Mouse (Mus musculus) megakaryocyte, embryonic 14.5 days (primary cell): ENCODE results near the gene Snrpc.

Experiments used
- FLI1 ChIP-seq: IDR thresholded peaks from 2 replicates; pipeline ENCODE4 v1.6.1; 2012; ENCODE audit warnings: low read length, inconsistent platforms, mixed read lengths
- GATA1 ChIP-seq: IDR thresholded peaks from 3 replicates; pipeline ENCODE4 v1.6.1; 2012; ENCODE audit warnings: mixed read lengths, low read length, inconsistent platforms, borderline replicate concordance

DNA sequence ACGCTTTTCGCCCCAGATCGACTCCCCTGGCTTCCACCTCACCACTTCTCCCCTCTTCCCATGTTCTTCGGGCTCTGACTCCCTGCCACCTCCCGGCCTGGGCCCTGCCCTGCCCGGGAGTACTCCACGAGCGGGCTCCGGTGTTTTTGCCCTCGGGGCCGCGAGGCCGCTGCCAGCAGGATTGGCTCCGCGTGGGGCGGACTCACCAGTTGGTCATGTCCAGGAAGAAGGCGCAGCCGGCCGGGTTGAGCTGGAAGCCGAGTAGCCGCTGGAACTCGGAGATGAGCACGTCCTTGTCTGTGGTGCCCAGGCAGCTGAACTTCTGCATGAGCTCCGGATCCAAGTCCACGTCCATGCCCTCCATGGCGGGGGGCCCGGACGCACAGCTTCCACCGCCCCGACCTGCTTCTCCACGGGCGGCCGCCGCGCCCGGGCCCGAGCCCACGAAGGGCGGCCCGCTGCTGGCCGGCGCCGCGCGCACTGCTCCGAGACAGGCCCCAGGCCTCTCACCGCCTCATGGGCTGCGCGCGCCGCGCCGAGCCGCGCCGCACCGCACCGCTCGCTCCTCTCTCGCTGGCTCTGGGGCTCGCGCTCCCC, 17.9 kb upstream of the Snrpc start:
- TF ChIP-seq GATA1 = no peak
- no peak for TF ChIP-seq FLI1
